Mouse (Mus musculus) hindbrain, embryonic 10.5 days (tissue): ENCODE results near the gene Glrx2. TPM values are rescaled to one million over a fixed set of nuclear protein-coding genes. Genes with fewer than 3 reads are reported as not detected.
A peak's percentile ranks its signal among the peaks of the same experiment; 100 is the strongest.
"Not testable (repeated sequence)": the region's sequence is repeated elsewhere in the genome, so short reads cannot be mapped to it uniquely, and the experiment has no call there.

ENCODE experiments used
- DNase-seq: peaks from one replicate; pipeline ENCODE4 v3.0.0-alpha.2; 2017; ENCODE audit warnings: low spot score
- H3K27ac ChIP-seq: fragments of 300-500 bp; sonication (generic); 2 replicates; pipeline ENCODE4 v1.5.1; 2016; ENCODE audit warnings: mild to moderate bottlenecking, moderate library complexity
- H3K27me3 ChIP-seq: fragments of 300-500 bp; sonication (generic); 2 replicates; pipeline ENCODE4 v1.6.1; 2016; ENCODE audit warnings: mild to moderate bottlenecking; ENCODE audit not compliant: poor library complexity, insufficient read depth, severe bottlenecking
- H3K36me3 ChIP-seq: fragments of 300-500 bp; sonication (generic); 2 replicates; pipeline ENCODE4 v1.6.1; 2016; ENCODE audit warnings: mild to moderate bottlenecking, moderate library complexity
- H3K4me1 ChIP-seq: fragments of 300-500 bp; sonication (generic); replicated peaks from 2 replicates; pipeline ENCODE4 v1.6.1; 2016; ENCODE audit warnings: mild to moderate bottlenecking
- H3K4me3 ChIP-seq: fragments of 300-500 bp; sonication (generic); 2 replicates; pipeline ENCODE4 v1.5.1; 2016; ENCODE audit warnings: mild to moderate bottlenecking, moderate library complexity
- H3K9me3 ChIP-seq: fragments of 300-500 bp; sonication (generic); 2 replicates; pipeline ENCODE4 v1.6.1; 2016; ENCODE audit warnings: mild to moderate bottlenecking, moderate library complexity
- WGBS: fragments of 180-500 bp; shearing (Covaris S2); methylation state at CpG from one replicate; pipeline ENCODE4 v1.1.7; 2016; 5-methylcytosine and 5-hydroxymethylcytosine counted together
- polyA plus RNA-seq: library from polyadenylated mRNA; unstranded; fragments of >200 nt; fragmentation: Nextera tagmentation; extraction: Ambion mirVana; gene quantifications from 2 replicates; pipeline ENCODE4 v1.2.1, GENCODE M21; 2016

The Glrx2 gene
- polyA plus RNA-seq: 70.6 and 91.5 TPM in 2 replicates

DNA sequence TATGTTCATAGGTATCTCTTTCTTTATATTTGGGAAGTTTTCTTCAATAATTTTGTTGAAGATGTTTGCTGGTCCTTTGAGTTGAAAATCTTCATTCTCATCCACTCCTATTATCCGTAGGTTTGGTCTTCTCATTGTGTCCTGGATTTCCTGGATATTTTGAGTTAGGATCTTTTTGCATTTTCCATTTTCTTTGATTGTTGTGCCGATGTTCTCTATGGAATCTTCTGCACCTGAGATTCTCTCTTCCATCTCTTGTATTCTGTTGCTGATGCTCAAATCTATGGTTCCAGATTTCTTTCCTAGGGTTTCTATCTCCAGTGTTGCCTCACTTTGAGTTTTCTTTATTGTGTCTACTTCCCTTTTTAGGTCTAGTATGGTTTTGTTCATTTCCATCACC is at the start of gene Glrx2:
TSS of gene Glrx2 (plus strand) at position 301 of the 400 bp plus-strand sequence.
- not testable (repeated sequence) for H3K4me3 ChIP-seq, H3K4me1 ChIP-seq, H3K9me3 ChIP-seq, H3K27ac ChIP-seq, DNase-seq, H3K36me3 ChIP-seq, H3K27me3 ChIP-seq
- WGBS: no CpG with 5 or more reads among the region's 2 CpGs

DNA sequence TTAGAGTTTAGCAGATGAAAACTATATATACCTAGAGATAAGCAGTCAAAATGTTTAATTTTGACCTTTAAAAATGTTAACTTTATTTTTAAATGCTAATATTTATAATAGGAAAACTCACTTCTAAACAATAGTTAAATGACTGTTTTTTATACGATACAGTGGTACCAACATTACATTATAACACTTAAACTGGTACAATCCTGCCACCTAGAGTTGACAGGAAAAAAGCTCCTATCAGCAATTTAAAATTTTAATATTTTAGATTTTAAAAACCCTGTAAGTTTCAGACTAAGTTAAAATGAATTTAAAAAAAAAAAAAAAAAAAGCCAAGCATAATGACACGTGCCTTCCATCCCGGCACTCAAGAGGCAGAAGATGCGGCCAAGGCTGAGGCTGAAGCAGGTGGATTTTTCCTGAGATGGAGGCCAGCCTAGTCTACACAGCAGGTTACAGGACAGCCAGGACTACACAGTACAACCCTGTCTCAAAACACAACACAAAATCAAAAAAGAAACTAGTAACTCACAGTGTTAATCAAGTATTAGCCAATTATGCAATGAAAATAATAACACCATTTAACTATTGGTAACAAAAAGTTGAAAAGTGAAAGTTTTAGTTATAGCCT is 40.3 kb upstream of the Glrx2 start:
- 95% methylated on average over 4 of the region's 4 CpGs for WGBS
- no peak for DNase-seq
- no peak overlapping the region for H3K27ac ChIP-seq
- H3K4me1 ChIP-seq: no peaks in the 10 kb centered on the region
- H3K36me3 ChIP-seq: peaks cover 86% of the 10 kb centered on the region
- no peaks in the 10 kb centered on the region for H3K27me3 ChIP-seq
- H3K9me3 ChIP-seq: no peaks in the 10 kb centered on the region
- no peak overlapping the region for H3K4me3 ChIP-seq

DNA sequence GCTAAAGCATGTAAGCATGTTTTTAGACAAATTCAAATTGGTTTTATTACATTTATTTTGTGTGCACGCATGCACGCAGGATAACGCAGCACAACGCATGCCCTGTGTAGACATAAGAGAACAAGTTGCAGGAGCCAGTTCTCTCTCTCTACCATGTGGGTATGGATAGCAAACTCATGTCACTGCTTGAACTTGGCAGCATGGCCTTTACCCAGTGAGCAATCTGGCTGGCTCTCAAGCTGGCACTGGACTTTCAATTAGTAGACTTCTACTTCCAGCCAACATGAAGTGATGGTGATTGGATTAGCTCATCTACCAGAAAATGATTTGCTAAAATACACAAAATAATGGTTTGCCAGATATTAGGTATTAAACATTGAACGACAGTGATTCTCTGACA is 35.0 kb upstream of the Glrx2 start:
- Histone ChIP-seq H3K27me3 (no peaks in the 10 kb centered on the region), H3K4me1 (no peaks in the 10 kb centered on the region), H3K9me3 (no peaks in the 10 kb centered on the region), H3K36me3 (peaks cover 79% of the 10 kb centered on the region), H3K27ac (no peak overlapping the region), H3K4me3 (no peak overlapping the region)
- DNase-seq: no peak
- WGBS: 96% methylated on average over 5 of the region's 5 CpGs

DNA sequence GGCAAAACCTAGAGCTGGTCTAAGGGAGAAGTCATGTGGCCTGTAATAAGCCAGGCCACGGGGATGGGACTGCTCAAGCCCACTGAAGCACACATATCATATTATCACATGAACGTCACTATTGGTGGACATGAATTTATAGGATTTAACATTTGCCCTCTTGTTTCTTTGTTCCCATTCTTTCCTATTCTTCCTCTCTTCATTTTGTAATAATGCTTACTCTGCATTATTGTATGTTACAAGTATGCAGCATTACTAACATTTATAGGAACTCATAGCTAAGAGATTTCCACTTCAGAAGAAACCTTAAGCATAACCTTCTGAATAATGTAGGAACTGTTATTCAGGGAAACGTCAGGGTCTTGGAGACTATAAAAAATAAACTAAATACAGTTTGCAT is 31.3 kb upstream of the Glrx2 start:
- no peaks in the 10 kb centered on the region for H3K9me3 ChIP-seq
- H3K4me1 ChIP-seq: no peaks in the 10 kb centered on the region
- H3K4me3 ChIP-seq: no peak overlapping the region
- DNase-seq: no peak
- peaks cover 78% of the 10 kb centered on the region for H3K36me3 ChIP-seq
- 93% methylated on average over 3 of the region's 3 CpGs for WGBS
- no peak overlapping the region for H3K27ac ChIP-seq
- no peaks in the 10 kb centered on the region for H3K27me3 ChIP-seq

DNA sequence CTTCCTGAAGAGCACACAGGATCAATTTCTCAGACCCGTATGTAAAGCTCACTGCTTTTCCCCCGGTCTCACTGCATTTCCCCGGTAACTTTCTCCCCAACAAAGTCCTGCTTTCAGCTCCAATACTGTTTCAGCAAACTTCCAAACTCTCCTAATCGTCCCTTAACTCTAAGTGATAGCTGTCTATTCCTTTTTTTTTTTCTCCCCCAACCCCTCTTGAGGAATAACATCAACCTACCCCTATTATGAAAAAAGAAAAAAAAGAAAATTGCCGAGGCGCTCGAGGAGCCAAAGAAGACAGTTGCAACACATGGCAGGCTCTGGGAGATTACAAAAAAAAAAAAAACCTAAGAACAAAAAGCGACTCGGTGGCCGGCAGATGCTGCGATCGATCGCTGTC is 14.4 kb upstream of the Glrx2 start:
- peak overlapping the region; percentile 98 for H3K27ac ChIP-seq
- no peaks in the 10 kb centered on the region for H3K9me3 ChIP-seq
- peaks cover 15% of the 10 kb centered on the region; the same call in 1 of the 2 replicates for H3K4me1 ChIP-seq
- H3K36me3 ChIP-seq: peaks cover 18% of the 10 kb centered on the region
- H3K4me3 ChIP-seq: peak overlapping the region; percentile 84
- H3K27me3 ChIP-seq: no peaks in the 10 kb centered on the region
- DNase-seq: no peak
- WGBS: under 1% methylated on average over 13 of the region's 13 CpGs

DNA sequence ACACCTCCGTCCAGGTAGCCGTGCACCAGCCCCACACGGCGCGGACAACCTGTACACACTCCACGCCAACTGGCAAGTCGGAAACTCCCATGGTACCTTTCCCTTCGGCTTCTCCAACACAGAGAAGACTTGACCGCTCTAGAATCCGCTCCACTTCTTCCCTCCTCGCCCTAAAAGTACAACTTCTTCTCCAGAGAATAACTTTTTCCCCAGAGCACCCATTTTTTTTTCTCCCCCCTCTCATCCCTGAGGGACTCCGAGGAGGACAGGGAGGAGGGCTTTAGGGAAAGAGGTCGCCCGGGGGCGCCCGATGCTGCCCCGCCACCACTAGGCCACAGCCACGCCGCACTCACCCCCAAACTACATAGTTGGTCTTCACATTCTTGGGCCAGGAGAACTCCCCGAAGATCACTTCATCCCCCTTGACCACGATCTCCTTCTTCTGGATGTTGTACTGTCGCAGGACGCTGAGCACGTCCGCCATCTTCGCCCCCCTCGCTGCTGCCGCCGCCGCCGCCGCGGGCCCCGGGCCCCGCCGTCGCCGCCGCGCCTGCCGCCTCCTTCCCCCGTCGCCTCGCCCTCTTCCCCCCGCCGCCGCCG is 13.9 kb upstream of the Glrx2 start:
- peaks cover 13% of the 10 kb centered on the region for H3K36me3 ChIP-seq
- H3K4me3 ChIP-seq: peak overlapping the region; percentile 84
- H3K4me1 ChIP-seq: peaks cover 15% of the 10 kb centered on the region; the same call in 1 of the 2 replicates
- no peaks in the 10 kb centered on the region for H3K27me3 ChIP-seq
- under 1% methylated on average over 48 of the region's 48 CpGs for WGBS
- no peaks in the 10 kb centered on the region for H3K9me3 ChIP-seq
- peak overlapping the region; percentile 98 for H3K27ac ChIP-seq
- no peak for DNase-seq

DNA sequence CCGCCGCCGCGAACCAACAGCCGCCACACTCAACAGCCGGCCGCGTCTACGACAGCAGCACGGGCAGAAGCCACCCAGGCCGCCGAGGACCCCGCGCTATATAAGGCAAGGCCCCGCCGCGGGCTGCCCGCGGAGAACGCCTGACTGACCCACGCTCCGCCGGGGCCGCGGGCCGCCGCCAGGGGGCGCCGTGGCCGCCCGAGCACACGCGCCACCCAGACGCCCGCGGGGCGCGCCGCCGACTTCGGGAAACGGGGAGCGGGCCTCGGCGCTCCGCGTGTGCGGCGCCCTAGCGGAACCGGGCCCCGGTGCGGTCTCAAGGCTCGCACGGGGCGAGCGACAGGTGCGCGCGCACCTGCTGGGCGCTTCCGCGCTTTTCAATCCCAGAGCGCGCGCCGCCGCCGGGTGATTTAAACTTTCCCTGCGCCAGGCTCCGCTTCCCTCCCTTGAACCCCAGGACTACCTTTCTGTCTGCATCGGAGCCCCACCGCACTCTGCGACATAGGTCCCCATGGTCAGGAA is 13.3 kb upstream of the Glrx2 start, which contains the start of gene Cdc73:
TSS of gene Cdc73 (minus strand) at position 153 of the 522 bp plus-strand sequence.
- H3K27me3 ChIP-seq: no peaks in the 10 kb centered on the region
- WGBS: 0% methylated on average over 74 of the region's 74 CpGs
- peak; percentile 90 for DNase-seq

DNA sequence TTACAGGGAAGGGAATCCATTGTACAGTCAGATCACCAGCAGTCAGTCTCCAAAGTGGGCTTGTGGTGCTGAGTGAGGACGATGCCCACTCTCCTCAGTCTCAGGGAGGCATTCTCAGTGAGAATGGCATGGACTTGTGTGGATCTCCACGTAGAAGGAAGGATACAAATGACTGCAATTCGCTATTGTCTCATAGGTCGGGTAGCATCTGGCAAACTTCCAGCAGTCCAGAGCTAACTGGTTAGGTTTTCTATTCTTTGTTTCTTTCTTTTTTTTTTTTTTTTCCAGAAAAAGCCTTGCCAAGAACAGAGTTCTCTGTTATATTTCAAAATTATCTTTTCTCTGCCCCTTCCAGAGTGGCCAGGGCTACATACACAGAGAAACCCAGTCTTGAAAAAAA is 9.1 kb upstream of the Glrx2 start:
- WGBS: 81% methylated on average over 4 of the region's 4 CpGs
- H3K9me3 ChIP-seq: no peaks in the 10 kb centered on the region
- no peak for DNase-seq

More for the DNA sequence above, 13.3 kb upstream of the Glrx2 start, which contains the start of gene Cdc73:
- Histone ChIP-seq H3K4me3 (peak within 1 kb of the TSS; percentile 84), H3K36me3 (peaks cover 8% of the 10 kb centered on the region), H3K4me1 (peaks cover 15% of the 10 kb centered on the region; the same call in 1 of the 2 replicates), H3K27ac (peak within 1 kb of the TSS; percentile 98), H3K9me3 (no peaks in the 10 kb centered on the region)

DNA sequence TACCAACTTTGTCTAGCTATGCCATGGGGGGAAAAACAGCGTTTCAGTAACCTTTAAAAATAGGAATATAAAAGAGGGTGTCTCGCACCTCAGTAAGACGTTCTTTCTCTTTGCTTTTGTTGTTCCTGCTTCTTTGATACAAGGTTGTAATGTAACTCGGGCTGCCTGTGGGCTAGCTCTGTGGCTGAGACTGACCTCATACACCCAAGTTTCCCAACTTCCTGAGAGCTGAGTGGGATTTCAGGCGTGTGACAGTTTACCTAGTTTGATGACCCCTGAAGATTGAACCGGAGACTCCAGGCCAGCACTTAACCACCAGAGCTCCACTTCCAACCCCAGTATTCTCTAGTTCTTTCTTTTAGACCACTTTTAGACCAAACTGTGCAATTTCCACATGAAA is 7.8 kb upstream of the Glrx2 start:
- H3K27ac ChIP-seq: no peak overlapping the region
- H3K36me3 ChIP-seq: no peaks in the 10 kb centered on the region
- 78% methylated on average over 6 of the region's 6 CpGs for WGBS

More for the DNA sequence above, 9.1 kb upstream of the Glrx2 start:
- Histone ChIP-seq H3K36me3 (no peaks in the 10 kb centered on the region), H3K27ac (no peak overlapping the region), H3K4me1 (no peaks in the 10 kb centered on the region; the same call in 1 of the 2 replicates), H3K27me3 (no peaks in the 10 kb centered on the region), H3K4me3 (no peak overlapping the region)

DNA sequence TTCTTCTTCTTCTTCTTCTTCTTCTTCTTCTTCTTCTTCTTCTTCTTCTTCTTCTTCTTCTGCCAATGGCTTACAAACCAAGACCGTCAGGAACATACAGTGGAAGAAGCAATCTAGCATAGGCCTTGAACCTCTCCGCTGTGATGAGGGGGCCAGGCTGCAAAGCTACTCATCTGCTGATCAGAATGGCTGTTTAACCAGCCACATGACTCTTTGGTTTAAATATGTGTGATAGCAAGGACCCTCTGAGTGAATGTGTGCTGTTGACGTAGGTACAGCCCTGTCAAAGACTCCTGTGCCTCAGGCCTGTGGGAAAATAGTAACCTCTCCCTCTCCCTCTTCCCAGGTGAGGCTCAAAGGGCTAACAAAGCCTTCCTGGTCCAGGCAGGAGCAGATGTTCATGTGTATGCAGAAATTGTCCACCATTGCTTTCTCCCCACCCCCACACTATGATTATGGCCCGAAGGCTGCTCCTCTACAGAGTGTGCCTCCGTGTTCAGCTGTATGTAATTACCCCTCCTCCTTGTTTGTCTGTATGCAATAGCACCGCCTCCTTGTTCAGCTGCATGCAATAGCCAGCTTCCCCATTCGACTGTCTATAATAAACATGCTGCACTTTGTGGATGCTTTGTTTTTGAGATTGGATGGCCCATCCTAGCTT is 6.0 kb upstream of the Glrx2 start:
- no peak for DNase-seq
- H3K27me3 ChIP-seq: no peaks in the 10 kb centered on the region
- no peaks in the 10 kb centered on the region for H3K9me3 ChIP-seq
- no peak overlapping the region for H3K27ac ChIP-seq
- H3K4me1 ChIP-seq: no peaks in the 10 kb centered on the region
- WGBS: 74% methylated on average over 7 of the region's 7 CpGs
- H3K4me3 ChIP-seq: no peak overlapping the region
- no peaks in the 10 kb centered on the region for H3K36me3 ChIP-seq

More for the DNA sequence above, 7.8 kb upstream of the Glrx2 start:
- Histone ChIP-seq H3K9me3 (no peaks in the 10 kb centered on the region), H3K4me3 (no peak overlapping the region), H3K27me3 (no peaks in the 10 kb centered on the region), H3K4me1 (no peaks in the 10 kb centered on the region; the same call in 1 of the 2 replicates)
- no peak for DNase-seq

DNA sequence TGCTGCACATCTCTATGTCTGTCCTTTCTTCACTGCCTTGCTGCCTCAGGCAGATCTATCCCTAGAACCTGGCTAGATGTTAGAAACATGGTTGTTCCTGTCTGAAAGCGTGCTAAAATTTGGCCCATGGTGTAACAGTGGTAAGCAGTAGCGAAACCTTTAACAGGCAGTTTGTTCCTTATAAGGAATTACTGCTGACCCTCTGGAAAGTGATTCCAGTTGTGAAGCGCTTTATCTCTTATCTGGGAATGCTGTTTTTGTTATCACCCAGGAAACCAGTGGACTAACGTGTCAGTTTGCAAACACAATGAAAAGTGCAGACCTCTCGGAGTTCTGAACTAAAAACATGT is 5.5 kb upstream of the Glrx2 start:
- Histone ChIP-seq H3K4me3 (no peak overlapping the region), H3K9me3 (no peaks in the 10 kb centered on the region), H3K27me3 (no peaks in the 10 kb centered on the region), H3K4me1 (no peaks in the 10 kb centered on the region), H3K36me3 (no peaks in the 10 kb centered on the region), H3K27ac (no peak overlapping the region)
- DNase-seq: no peak
- WGBS: 86% methylated on average over 5 of the region's 5 CpGs

DNA sequence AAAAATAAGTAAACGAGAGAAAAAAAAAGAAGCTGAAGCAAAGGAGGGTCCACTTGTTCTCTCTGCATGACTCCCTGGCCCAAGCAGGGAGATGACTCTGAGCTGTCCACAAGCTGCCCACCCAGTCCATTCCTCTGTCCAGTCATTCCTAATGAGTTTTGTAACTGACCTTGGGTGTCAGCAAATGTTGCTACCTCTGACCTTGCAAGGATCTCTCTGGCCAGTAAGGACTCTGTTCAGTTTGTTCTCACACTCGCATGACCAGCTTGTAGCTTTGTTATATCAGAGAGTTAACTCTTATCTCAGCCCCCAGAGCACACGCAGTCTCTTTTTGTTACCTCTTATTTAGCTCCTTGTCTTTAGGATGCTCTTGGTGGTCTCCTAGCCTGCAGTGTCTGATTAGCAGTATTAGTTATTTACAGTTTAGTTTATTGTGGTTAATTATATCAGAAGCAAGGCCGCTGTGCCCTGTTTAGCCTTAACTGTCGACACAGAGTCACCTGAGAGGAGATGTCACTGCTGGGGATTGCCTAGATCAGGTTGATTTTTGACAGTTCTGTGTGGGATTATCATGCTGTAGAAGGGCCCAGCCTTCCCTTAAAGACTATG is 8.4 kb downstream of the Glrx2 start:
- DNase-seq: no peak
- H3K27ac ChIP-seq: no peak overlapping the region
- no peaks in the 10 kb centered on the region for H3K9me3 ChIP-seq
- 88% methylated on average over 5 of the region's 5 CpGs for WGBS
- H3K4me1 ChIP-seq: no peaks in the 10 kb centered on the region
- no peaks in the 10 kb centered on the region for H3K27me3 ChIP-seq
- no peaks in the 10 kb centered on the region for H3K36me3 ChIP-seq
- no peak overlapping the region for H3K4me3 ChIP-seq
